Mouse (Mus musculus) ES-E14 (cell line): Measurements from ENCODE around the gene Gm10645. TPM values are rescaled to one million over a fixed set of nuclear protein-coding genes. Genes with fewer than 3 reads are reported as not detected.

ENCODE experiments used
- DNase-seq: peaks from one replicate; pipeline ENCODE4 v3.0.0-alpha.2; 2013; ENCODE audit warnings: low read depth, low spot score
- H3K27ac ChIP-seq: 2 replicates; pipeline ENCODE4 v1.5.1; 2012; ENCODE audit warnings: low read depth, mild to moderate bottlenecking, low read length, moderate library complexity, mixed read lengths; ENCODE audit not compliant: poor library complexity, insufficient read depth, severe bottlenecking
- H3K36me3 ChIP-seq: 2 replicates; pipeline ENCODE4 v1.6.1; 2012; ENCODE audit warnings: mild to moderate bottlenecking, low read length, moderate library complexity, mixed read lengths; ENCODE audit not compliant: control insufficient read depth, poor library complexity, insufficient read depth, severe bottlenecking
- H3K4me1 ChIP-seq, 2 experiments: fragments of 150-350 bp in 1 of 2; sonication (generic) in 1 of 2; 2 replicates each; pipeline ENCODE4 v1.6.1; 2012; ENCODE audit warnings: low read length in 2 of 2, mild to moderate bottlenecking in 1 of 2, mixed read lengths in 1 of 2; ENCODE audit not compliant: control insufficient read depth in 2 of 2, insufficient read depth in 2 of 2, poor library complexity in 1 of 2
- H3K4me3 ChIP-seq, 2 experiments: fragments of 150-350 bp in 1 of 2; sonication (generic) in 1 of 2; 2 replicates each; pipeline ENCODE4 v1.5.1; 2012; ENCODE audit warnings: low read length in 2 of 2, low read depth in 1 of 2, mild to moderate bottlenecking in 1 of 2, mixed read lengths in 1 of 2; ENCODE audit not compliant: insufficient read depth in 1 of 2, poor library complexity in 1 of 2, severe bottlenecking in 1 of 2
- H3K9ac ChIP-seq: 2 replicates; pipeline ENCODE4 v1.6.1; 2012; ENCODE audit warnings: low read depth, mild to moderate bottlenecking, low read length, mixed read lengths; ENCODE audit not compliant: poor library complexity, insufficient read depth, severe bottlenecking
- H3K9me3 ChIP-seq: fragments of 150-350 bp; sonication (generic); 2 replicates; pipeline ENCODE4 v1.6.1; 2012; ENCODE audit warnings: low read depth, mild to moderate bottlenecking, low read length; ENCODE audit not compliant: control insufficient read depth, insufficient read depth
- CHD2 ChIP-seq: IDR thresholded peaks from 2 replicates; pipeline ENCODE4 v1.6.1; 2014; ENCODE audit warnings: mild to moderate bottlenecking, low read depth, low read length, inconsistent platforms
- HCFC1 ChIP-seq: IDR thresholded peaks from 2 replicates; pipeline ENCODE4 v1.6.1; 2012; ENCODE audit warnings: low read length, inconsistent platforms, borderline replicate concordance; ENCODE audit not compliant: insufficient read depth
- MAFK ChIP-seq: IDR thresholded peaks from 2 replicates; pipeline ENCODE4 v1.6.1; 2014; ENCODE audit warnings: mild to moderate bottlenecking, low read depth, low read length, inconsistent platforms; ENCODE audit not compliant: insufficient read depth
- ZC3H11A ChIP-seq: IDR thresholded peaks from 2 replicates; pipeline ENCODE4 v1.6.1; 2012; ENCODE audit warnings: low read depth, mild to moderate bottlenecking, inconsistent platforms, low read length, borderline replicate concordance
- ZNF384 ChIP-seq: IDR thresholded peaks from 2 replicates; pipeline ENCODE4 v1.6.1; 2012; ENCODE audit warnings: low read depth, low read length, inconsistent platforms
- in situ Hi-C, 2 experiments: fragments of 600-800 bp; cut with MboI; formaldehyde crosslinking; loops; one replicate each; pipeline ENCODE4 v1.15.1; 2025; ENCODE audit warnings: low sequenced_read_pairs in 2 of 2, inconsistent platforms in 1 of 2; ENCODE audit not compliant: unreplicated experiment in 2 of 2
- total RNA-seq: library from RNA; depleted of rRNA; stranded (reverse); fragments of 300-350 nt; gene quantifications from 2 replicates; pipeline ENCODE4 v1.2.3, GENCODE M21; 2012

Gm10645 gene
- total RNA-seq, 1 experiment = 0.58 TPM

DNA sequence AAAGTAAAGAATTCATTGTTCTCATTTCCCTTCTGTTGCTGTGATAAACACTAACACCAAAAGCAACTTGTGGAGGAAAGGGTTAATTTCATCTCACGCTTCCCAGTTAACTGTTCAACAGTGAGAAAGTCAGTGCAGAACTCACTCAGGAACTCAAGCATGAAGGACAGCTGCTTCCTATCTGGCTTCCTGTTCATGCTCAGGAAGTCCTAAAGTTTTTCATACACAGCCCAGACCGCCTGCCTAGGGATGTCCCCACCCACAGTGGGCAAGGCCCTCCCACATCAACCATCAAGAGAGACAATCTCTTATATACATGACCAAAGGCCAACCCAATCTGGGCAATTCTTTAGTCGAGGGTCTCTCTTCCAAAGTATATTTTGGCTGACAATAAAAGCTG, 7.0 kb downstream of the Gm10645 start:
- Histone ChIP-seq H3K4me1 (peaks cover 11 to 15% of the 10 kb centered on the region in 2 experiments), H3K27ac (peak overlapping the region; percentile 90), H3K36me3 (no peaks in the 10 kb centered on the region), H3K9me3 (no peaks in the 10 kb centered on the region), H3K9ac (no peak overlapping the region), H3K4me3 (no peak overlapping the region)
- DNase-seq = no peak
- in situ Hi-C loops = no loop called here
- TF ChIP-seq MAFK (no peak), ZC3H11A (no peak), CHD2 (no peak), HCFC1 (no peak), ZNF384 (no peak)

DNA sequence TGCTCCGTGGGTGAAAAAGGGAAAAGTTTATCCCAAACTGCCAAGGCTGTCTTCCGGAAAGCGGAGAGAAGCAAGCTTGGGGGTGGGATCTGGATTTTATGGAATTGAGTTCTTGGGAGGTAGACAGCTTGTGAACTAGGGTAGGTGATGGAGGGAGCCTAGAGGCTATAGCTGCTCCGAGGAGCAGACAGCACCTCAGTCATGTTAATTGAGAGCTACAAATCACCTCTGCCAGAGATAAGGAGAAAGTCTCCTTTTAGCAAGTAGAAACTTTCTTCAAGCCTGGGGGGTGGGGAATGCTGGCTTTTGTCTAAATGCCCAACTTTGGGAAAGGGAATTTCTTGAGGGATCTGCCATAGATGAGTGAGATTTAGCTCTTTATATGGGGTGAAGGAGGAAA, 10.9 kb downstream of the Gm10645 start:
- no peak for DNase-seq
- Histone ChIP-seq H3K9ac (no peak overlapping the region), H3K9me3 (no peaks in the 10 kb centered on the region), H3K27ac (no peak overlapping the region; the same call in 1 of the 2 replicates), H3K4me3 (no peak overlapping the region), H3K4me1 (peaks cover 3 to 11% of the 10 kb centered on the region in 2 experiments), H3K36me3 (no peaks in the 10 kb centered on the region)
- in situ Hi-C loops = no loop called here
- TF ChIP-seq MAFK (no peak), HCFC1 (no peak), ZC3H11A (no peak), CHD2 (no peak), ZNF384 (no peak)

DNA sequence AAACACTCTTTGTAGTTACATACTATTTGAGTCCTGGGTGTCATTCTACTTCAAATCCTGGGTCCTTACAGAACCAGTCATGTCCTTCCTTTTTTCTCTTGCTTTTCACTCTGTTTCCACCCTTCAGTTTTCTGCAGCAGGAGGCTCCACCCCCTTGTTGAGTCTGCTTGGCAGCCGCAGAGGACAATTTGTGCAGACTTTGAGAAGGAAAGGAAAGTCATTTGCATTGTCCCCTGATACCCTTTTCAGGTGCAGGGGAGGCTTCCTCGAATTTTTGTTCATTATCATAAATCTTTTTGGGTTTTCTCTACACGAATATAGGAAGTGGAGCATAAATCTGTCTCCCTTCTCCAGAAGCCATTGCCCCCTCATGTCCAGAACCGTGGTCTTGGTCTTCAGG, 13.5 kb downstream of the Gm10645 start:
- peaks cover 0 to 6% of the 10 kb centered on the region in 2 experiments; a peak in 2 of 4 replicates for H3K4me1 ChIP-seq
- H3K9ac ChIP-seq = no peak overlapping the region
- no peak for TF ChIP-seq HCFC1
- no peak for TF ChIP-seq CHD2
- TF ChIP-seq ZC3H11A = no peak
- TF ChIP-seq MAFK = no peak
- TF ChIP-seq ZNF384 = no peak
- H3K36me3 ChIP-seq = no peaks in the 10 kb centered on the region
- in situ Hi-C loops = no loop called here
- no peaks in the 10 kb centered on the region for H3K9me3 ChIP-seq
- no peak overlapping the region for H3K27ac ChIP-seq
- no peak overlapping the region for H3K4me3 ChIP-seq
- DNase-seq = no peak

DNA sequence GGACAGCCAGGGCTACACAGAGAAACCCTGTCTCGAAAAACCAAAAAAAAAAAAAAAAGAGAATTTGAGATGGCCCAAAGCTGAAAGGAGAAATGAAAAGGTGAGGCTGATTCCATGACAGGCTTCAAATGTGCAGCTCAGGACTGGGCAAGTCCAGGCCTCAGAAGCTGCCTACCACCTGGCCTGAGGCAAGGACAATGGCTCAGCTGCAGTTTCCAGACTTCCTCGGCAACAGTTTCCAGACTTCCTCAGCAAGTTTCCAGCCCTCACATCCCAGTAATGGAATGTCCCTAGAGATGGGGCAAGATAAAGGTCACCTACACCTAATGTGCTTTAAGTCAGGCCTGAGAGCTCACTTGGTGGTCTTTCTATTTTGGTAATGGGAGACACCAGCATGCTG, 13.9 kb downstream of the Gm10645 start:
- Histone ChIP-seq H3K27ac (no peak overlapping the region), H3K9me3 (no peaks in the 10 kb centered on the region), H3K4me3 (no peak overlapping the region), H3K36me3 (no peaks in the 10 kb centered on the region), H3K4me1 (peaks cover 0 to 6% of the 10 kb centered on the region in 2 experiments; a peak in 2 of 4 replicates), H3K9ac (no peak overlapping the region)
- in situ Hi-C loops = no loop called here
- no peak for DNase-seq
- TF ChIP-seq MAFK (no peak), HCFC1 (no peak), ZNF384 (0 out of 2 replicates have a peak, but pooled peaks have one; percentile 20)

DNA sequence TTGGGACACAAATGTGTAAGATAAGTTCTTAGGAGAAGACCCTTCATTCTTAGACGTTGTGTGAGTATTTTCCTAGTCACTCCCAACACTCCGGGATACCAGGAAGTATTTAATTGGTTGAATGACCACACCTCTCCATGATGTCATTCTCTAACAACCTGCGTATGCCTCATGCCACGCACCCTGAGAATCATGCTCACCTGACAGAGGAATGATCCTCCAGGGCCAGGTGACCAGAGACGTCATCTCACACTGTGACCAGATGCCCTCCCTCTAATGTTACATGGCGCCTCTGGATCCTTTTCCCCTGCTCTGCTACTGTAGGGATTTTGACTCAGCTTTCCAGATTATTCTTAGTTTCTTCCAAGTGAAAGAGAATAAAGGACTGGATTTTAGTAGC, 16.8 kb downstream of the Gm10645 start:
- H3K9me3 ChIP-seq = no peaks in the 10 kb centered on the region
- H3K36me3 ChIP-seq = no peaks in the 10 kb centered on the region
- no peak for TF ChIP-seq CHD2
- TF ChIP-seq HCFC1 = no peak
- TF ChIP-seq MAFK = no peak
- H3K4me3 ChIP-seq = no peak overlapping the region
- H3K4me1 ChIP-seq = peaks cover 0 to 4% of the 10 kb centered on the region in 2 experiments; a peak in 2 of 4 replicates
- no peak overlapping the region for H3K27ac ChIP-seq
- no peak for DNase-seq
- in situ Hi-C loops = no loop called here
- H3K9ac ChIP-seq = no peak overlapping the region
